8 mouse cellular contexts compared by ENCODE assay signal in genomic region chr11:108258811-108259266, GRCm38 (mm10).
A peak's percentile ranks its signal among the peaks of the same experiment; 100 is the strongest.
DNase-seq lines count a peak whose midpoint lies in the region; ATAC-seq and TF ChIP-seq lines count a peak whose summit lies in the region.

No protein-coding gene starts in this region.

- no peak for TF ChIP-seq POLR2A in cerebellum, adult 2 months (IDR thresholded peaks at IDR 0.05; ENCODE audit: borderline replicate concordance, insufficient read depth, low read length)

- peak; percentile 52 for DNase-seq in liver, postnatal 0 days
- DNase-seq in liver, embryonic 11.5 days (ENCODE audit: low spot score) = no peak
- DNase-seq in cerebellum, adult 2 months = peak; percentile 31 to 66
- DNase-seq in heart, adult 9 months (ENCODE audit: low spot score in 2 of 2) = peak; percentile 33 to 71
- DNase-seq in lung, postnatal 14 days = peak; percentile 65
- no peak for DNase-seq in spleen, adult 12 weeks (ENCODE audit: low spot score)
- DNase-seq in ovary, postnatal 10 days (ENCODE audit: low spot score) = no peak
- no peak for DNase-seq in urinary bladder, postnatal 25 days (ENCODE audit: low spot score)

- no peak overlapping the region for H3K9ac ChIP-seq in liver, postnatal 0 days (replicated peaks)
- H3K9ac ChIP-seq in liver, embryonic 11.5 days (ENCODE audit: low read depth, low read length) = no peak overlapping the region

- 56% methylated on average over 5 of the region's 5 CpGs for WGBS in liver, postnatal 0 days (ENCODE audit: insufficient replicate concordance)
- 71% methylated on average over 5 of the region's 5 CpGs for WGBS in liver, embryonic 11.5 days
- WGBS in cerebellum, adult 2 months = 4% methylated on average over 5 of the region's 5 CpGs

- no peak for ATAC-seq in liver, postnatal 0 days
- ATAC-seq in liver, embryonic 11.5 days (replicated peaks; ENCODE audit: low FRiP score) = no peak

- no peaks in the 10 kb centered on the region for H3K27me3 ChIP-seq in liver, postnatal 0 days (ENCODE audit: insufficient read depth, low read length)
- H3K27me3 ChIP-seq in liver, embryonic 11.5 days (replicated peaks; ENCODE audit: control insufficient read depth, insufficient read depth, low read length) = no peaks in the 10 kb centered on the region
- H3K27me3 ChIP-seq in cerebellum, adult 2 months (ENCODE audit: control insufficient read depth, insufficient read depth, low read length) = no peaks in the 10 kb centered on the region

- no peaks in the 10 kb centered on the region for H3K36me3 ChIP-seq in liver, postnatal 0 days (replicated peaks; ENCODE audit: insufficient read depth, low read length)
- no peaks in the 10 kb centered on the region for H3K36me3 ChIP-seq in liver, embryonic 11.5 days (ENCODE audit: control insufficient read depth, insufficient read depth, low read length)

- no peak for TF ChIP-seq CTCF in liver, postnatal 0 days (IDR thresholded peaks at IDR 0.05; ENCODE audit: low read depth)
- no peak for TF ChIP-seq CTCF in cerebellum, adult 2 months (IDR thresholded peaks at IDR 0.05; ENCODE audit: borderline replicate concordance, insufficient read depth, low read depth, low read length)

- peaks cover 35% of the 10 kb centered on the region for H3K4me1 ChIP-seq in liver, postnatal 0 days (ENCODE audit: insufficient read depth)
- peaks cover 16% of the 10 kb centered on the region for H3K4me1 ChIP-seq in liver, embryonic 11.5 days (replicated peaks; ENCODE audit: control insufficient read depth, insufficient read depth, low read length)
- H3K4me1 ChIP-seq in cerebellum, adult 2 months (ENCODE audit: control insufficient read depth, insufficient read depth, low read length) = peaks cover 9% of the 10 kb centered on the region

- peak overlapping the region; percentile 44; the same call in 1 of the 2 replicates for H3K27ac ChIP-seq in liver, postnatal 0 days (ENCODE audit: low read depth)
- no peak overlapping the region for H3K27ac ChIP-seq in liver, embryonic 11.5 days (ENCODE audit: low read depth, low read length)
- H3K27ac ChIP-seq in cerebellum, adult 2 months (ENCODE audit: insufficient read depth, low read length) = no peak overlapping the region

- no peaks in the 10 kb centered on the region for H3K9me3 ChIP-seq in liver, postnatal 0 days (ENCODE audit: low read length)
- no peaks in the 10 kb centered on the region for H3K9me3 ChIP-seq in liver, embryonic 11.5 days (ENCODE audit: control insufficient read depth, low read length)

- no peak for TF ChIP-seq EP300 in liver, postnatal 0 days (IDR thresholded peaks at IDR 0.05; ENCODE audit: low read depth)

- H3K4me2 ChIP-seq in liver, postnatal 0 days (ENCODE audit: low read depth, low read length) = no peak overlapping the region
- H3K4me2 ChIP-seq in liver, embryonic 11.5 days = no peak overlapping the region

- H3K4me3 ChIP-seq in liver, postnatal 0 days (ENCODE audit: low read depth, low read length) = no peak overlapping the region
- H3K4me3 ChIP-seq in liver, embryonic 11.5 days (ENCODE audit: low read depth, low read length) = no peak overlapping the region
- no peak overlapping the region for H3K4me3 ChIP-seq in cerebellum, adult 2 months (replicated peaks; ENCODE audit: insufficient read depth, low read depth, low read length)

Comparison
In these comparisons a context has a peak if more than half of its experiments do, and no peak if none do; other contexts are left out.
1. DNase-seq: peak in liver, postnatal 0 days (single experiment), cerebellum, adult 2 months (2 of 2), heart, adult 9 months (2 of 2) and lung, postnatal 14 days (single experiment); none in liver, embryonic 11.5 days (single experiment), spleen, adult 12 weeks (single experiment), ovary, postnatal 10 days (single experiment) and urinary bladder, postnatal 25 days (single experiment).